Mouse (Mus musculus) heart, adult 11 months (tissue): ENCODE results near the gene Nepro.

Source experiments
- DNase-seq: peaks from one replicate; pipeline ENCODE4 v3.0.0; 2022

Nepro gene

GRCm38 (mm10) chr16:44772577-44772976, 48.5 kb downstream of the Nepro start:
- no peak for DNase-seq

GRCm38 (mm10) chr16:44773673-44774072, 49.6 kb downstream of the Nepro start:
- no peak for DNase-seq

GRCm38 (mm10) chr16:44774201-44774600, 50.1 kb downstream of the Nepro start:
- DNase-seq = no peak

DNA sequence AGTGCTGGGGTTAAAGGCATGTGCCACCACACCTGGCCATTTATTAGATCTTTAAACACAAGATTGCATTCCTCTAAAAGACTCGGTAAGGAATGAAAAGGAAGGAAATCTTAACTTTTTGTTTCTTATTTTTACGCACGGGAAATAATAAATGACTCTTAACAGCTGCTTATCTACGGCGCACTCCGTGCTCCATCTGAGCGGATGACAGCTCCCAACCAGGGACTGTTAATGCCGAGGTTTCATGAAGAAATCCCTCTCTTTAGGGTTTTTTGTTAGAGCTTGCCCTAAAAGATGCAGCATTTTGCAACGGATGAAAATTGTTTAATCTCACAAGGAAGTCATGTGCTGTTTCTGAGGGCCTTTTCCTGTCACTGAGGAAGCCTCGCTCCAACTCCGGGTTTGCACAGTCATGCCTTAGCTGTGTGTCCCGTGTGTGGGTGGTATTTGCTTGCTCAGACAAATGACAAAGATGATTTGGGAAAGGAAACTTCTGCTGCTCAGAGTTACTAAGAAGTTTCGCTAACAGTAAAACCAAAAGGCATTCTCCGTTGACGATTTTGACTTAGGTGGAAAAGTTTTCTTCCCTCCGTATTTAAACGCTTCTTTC, 54.5 kb downstream of the Nepro start:
- peak; percentile 95 for DNase-seq

DNA sequence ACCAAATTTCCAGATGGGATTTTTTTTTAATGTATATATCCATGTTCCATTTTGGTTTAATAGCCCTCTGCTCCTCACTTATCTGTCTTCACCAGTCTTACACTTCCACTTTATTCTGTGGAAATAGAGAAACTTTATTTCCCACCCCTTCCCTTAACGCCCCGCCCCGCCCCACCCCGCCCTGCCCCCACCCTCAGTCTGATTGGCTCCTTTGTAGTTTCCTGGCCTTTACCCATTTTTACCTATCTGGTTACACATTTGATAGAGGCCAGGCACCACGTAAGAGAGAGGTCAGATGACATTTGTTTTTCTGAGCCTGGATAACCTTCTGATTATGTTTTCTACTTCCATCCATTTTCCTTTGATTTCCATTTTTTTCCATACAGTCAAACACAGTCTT, 55.4 kb downstream of the Nepro start:
- DNase-seq = no peak

GRCm38 (mm10) chr16:44780751-44781150, 56.6 kb downstream of the Nepro start:
- DNase-seq = no peak
